Mouse (Mus musculus): Measurements from ENCODE around the gene Dip2b.

The Dip2b gene

DNA sequence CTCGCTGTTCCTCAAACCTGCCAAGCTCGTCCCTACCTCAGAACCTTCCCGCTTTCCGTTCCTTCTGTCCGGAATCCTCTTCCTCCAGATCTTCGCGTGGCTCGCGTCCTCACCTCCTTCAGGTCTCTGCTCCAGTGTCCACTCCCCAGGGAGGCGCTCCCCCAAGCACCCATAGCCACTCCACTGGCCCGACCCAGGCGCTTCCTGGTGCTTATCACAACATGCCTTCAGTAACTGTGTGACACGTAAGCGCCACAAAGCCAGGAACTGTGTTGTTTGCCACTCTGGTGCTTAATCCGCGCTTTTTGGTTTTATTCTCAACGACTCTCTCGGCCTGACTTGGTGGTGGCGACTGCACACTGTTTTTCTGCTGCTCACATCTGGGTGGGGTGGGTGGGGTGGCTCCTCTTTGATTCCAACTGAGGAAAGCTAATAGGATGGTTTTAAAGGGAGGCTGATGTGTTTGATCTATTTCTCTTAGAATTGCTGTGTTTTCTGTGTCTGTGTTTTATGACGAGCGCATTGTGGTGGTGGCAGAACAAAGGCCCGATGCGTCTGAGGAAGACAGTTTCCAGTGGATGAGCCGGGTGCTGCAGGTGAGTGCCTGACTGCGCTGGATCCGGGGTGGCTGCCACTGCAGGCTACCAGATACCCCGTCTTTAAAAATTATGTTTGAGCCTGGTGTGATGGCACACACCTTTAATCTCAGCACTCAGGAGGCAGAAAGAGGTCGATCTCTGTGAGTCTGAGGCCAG is 144.2 kb downstream of the Dip2b start:
- no peak for DNase-seq

DNA sequence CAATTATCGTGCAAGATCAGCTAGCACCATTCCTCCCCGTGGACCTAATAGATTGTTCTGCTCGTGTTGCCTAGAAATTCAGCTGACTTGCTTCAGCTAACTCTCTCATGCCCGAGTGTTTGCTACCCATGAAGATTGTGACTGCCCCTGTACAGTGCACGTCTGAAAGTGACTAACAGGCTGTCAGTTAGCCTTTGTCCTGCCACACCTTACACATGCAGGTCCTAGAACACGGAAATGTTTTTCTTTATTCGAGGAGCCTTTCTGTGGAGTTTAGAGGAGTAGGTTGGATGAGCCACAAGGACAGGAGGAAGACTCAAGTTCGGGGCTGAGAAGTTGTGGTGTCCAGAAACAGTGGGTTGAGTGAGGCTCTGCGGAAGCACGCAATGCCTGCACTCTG is 145.0 kb downstream of the Dip2b start:
- no peak for DNase-seq

DNA sequence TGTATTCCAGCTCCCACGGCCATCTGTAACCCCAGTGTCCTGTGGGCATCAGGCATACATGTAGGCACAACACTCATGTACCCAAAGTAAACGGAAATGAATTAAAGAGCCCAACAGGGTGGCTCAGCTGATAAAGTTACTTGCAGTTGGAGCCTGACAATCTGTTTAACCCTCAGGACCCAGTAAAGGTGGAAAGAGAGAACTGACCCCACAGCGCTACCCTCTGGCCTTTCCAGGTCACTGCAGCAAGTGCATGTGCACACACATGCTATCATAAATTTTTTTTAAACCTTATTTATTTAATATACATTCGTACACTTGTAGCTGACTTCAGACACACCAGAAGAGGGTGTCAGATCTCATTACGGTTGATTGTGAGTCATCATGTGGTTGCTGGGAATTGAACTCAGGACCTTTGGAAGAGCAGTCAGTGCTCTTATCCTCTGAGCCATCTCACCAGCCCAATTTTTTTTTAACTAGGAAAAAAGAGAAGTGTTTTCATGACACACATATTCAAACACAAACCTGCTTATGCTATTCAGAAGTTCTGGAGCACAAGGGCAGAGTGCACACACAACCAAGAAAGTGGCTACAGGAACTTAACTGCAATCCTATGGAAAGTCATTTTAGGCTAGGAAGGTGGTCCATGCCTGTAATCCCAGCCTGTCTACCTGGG is 146.5 kb downstream of the Dip2b start:
- DNase-seq, result no peak

GRCm38 (mm10) chr15:100186234-100186633 is 147.8 kb downstream of the Dip2b start:
- no peak for DNase-seq

GRCm38 (mm10) chr15:100186882-100187672 is 148.6 kb downstream of the Dip2b start:
- DNase-seq, result no peak

DNA sequence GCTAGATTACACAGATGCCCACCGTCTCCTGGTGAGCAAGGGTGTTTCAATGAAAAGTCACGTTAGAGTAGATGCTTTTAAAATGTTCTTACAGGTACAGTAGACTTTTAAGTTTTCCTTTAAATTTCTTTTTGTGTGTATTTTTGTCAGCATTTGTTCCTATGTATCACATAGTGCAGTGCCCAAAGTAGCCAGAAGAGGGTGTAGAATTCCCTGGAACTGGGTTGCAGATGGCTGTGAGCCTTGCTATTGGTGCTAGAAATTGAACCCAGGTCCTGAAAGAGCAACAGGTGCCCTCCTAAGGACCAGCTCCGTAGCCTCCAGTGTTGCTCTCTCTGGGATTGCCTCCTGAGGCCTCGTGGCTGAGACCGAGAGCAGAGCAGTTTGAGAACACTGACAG is 150.1 kb downstream of the Dip2b start:
- DNase-seq, result no peak

DNA sequence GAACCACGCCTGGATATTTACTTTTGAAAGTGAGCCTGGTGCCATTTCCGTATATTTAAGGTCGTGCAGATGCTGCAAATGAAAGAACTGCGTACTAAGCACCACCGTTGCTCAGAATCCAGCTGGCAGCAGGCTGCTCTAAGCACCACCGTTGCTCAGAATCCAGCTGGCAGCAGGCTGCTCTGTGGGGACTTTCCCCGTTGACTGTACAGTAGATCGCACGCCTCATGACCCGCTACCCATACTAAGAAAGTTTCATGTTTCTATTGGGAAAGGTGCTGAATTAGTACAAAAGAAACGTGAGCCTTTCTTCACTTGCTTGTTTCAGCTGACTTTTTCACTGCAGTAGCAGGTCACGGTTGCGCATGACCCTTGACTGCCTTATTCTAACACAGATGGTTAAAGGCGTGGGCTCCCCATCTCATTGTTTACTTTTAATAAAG is 150.5 kb downstream of the Dip2b start:
- no peak for DNase-seq

GRCm38 (mm10) chr15:100190083-100190482 is 151.6 kb downstream of the Dip2b start:
- DNase-seq, result no peak

- no peak for DNase-seq
These were observed 160.7 kb downstream of the Dip2b start for GRCm38 (mm10) chr15:100198983-100199745.

GRCm38 (mm10) chr15:100199790-100200189 is 161.3 kb downstream of the Dip2b start:
- DNase-seq, result peak; percentile 21 to 28

DNA sequence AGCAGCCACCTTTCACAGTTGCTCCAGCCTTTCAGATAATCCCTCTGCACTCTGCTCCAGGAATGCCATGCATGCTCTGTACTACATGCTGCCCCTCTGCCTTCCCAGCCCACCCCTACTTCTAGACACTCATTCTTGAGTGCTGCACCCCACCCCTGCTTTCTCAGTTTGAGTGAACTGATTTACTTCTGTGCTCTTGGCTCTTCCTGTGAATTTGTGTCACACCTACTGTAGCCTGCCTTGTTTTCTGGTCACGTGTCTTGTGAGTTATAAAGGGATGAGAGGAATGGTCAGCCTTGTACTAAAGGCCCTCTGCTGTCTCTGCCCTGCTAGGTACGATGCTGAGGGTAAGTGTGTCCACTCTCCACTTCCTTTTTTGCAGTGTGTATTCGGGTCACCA is 163.3 kb downstream of the Dip2b start:
- no peak for DNase-seq

- DNase-seq, result no peak
These were observed 164.1 kb downstream of the Dip2b start for GRCm38 (mm10) chr15:100202431-100203015.

GRCm38 (mm10) chr15:100204574-100204973 is 166.1 kb downstream of the Dip2b start:
- DNase-seq, result no peak

DNA sequence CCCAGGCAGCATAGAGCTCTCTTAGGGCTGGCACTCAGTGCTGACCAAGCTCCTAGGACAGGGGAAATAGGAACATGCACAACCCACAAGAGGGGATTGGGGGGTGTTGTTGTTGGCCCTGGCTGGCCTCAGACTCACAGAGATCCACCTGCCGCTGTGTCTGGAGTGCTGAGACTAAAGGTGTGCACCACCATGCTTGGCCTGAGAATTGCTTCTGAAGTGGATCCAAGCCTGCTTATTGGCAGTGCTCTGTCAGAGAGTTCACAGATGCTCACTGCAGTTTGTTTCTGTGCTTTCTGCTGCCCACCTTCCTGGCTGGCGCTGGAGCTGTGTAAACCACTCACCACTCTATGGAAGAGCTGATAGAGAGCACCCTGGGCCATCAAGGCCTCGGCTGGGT is 171.5 kb downstream of the Dip2b start:
- no peak for DNase-seq

DNA sequence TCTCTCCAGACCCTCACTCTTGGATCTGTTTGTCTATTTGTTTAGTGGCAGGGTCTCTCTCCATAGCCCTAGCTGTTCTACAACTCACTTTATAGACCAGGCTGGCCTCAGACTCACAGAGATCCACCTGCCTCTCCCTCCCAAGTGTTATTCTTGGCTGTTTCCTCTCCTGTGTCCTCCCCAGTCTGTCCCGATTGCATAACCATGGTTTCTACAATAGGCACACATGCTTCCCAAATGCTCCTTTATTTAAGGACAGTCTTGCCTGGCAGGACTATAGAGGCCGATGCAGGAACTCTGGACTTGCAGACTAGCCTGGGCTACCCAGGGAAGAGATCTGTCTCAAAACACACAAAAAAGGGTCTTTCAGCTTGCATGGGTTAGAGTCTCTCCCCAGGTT is 174.9 kb downstream of the Dip2b start:
- DNase-seq, result no peak

GRCm38 (mm10) chr15:100215092-100215491 is 176.6 kb downstream of the Dip2b start:
- no peak for DNase-seq

DNA sequence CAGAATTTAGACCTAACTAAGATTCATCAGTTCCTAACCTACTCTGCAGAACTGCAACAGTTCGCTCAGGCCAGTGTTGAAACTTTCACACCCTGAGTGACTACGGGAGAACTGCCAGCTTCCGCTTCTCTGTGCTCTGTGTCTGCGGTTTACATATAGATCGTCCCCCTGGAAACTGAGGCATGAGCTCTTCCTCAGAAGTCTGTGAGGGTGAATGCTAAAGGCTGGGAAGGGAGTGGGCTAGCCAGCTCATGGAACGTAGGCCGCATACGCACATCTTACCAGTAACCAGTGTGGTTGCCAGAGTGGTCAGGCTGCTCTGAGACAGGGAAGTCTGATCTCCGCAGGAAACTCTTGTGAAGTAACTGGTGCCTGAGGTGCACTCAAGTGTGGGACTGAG is 177.7 kb downstream of the Dip2b start:
- DNase-seq, result no peak

GRCm38 (mm10) chr15:100218018-100218417 is 179.6 kb downstream of the Dip2b start:
- DNase-seq, result no peak

DNA sequence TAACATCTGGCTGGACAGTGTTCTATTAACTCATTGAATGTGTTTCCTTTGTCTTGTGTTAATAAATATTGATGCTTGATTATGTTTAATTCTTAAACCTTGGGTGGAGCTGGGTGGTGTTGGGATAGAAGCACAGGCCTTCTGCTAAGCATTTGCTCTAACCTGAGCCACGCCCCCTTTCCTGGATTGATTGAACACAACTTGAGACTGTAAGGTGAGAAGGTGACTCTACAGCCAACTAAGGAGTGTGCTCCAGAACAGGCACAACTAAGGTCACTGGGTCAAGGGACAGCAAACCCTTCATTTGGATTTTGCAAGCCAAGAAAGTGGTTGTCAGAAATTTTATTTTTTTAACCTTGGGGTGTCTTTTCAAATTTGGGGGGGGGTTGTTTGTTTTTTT is 180.9 kb downstream of the Dip2b start:
- no peak for DNase-seq

DNA sequence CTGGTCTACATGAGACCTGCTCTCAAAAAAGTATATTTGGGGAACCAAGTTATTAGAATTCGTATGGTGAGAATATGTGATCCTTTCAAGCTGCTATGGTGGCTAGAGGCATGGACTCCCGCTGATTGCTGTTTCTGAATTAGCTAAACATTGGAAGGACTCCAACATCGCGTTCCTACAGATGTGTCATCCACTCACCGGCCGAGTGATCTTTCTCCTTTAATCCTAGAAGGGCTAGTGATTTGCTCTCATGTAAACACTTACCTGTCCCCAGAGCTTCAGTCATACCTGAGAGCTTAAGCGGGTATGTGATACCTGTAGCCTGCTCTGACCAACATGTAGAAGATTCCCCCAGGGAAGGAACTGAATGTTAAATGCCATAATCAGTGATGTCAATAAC is 182.5 kb downstream of the Dip2b start:
- no peak for DNase-seq

- no peak for DNase-seq
These were observed 186.9 kb downstream of the Dip2b start for GRCm38 (mm10) chr15:100225381-100225780.

DNA sequence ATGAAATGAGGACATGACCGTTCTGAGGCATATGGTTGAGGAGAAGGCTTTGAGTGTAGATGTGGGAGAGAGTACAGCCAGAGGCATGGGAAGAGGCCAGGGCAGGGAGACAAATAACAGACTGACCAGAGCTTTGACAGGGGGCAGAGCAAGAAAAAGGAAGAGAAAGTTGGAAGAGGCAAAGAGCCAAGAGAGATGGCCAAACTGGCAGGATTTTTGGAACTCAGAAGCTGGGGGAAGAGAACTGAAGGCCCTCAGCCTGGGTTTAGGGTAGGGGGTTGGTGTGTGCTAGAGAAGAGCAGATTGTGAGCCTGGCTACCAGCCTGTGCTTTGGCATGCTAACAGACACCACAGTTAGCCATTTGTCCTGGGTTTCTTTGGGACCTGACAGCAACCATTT is 187.4 kb downstream of the Dip2b start:
- DNase-seq, result no peak
